Mouse (Mus musculus) layer of hippocampus, postnatal 14 days (tissue): ENCODE data around the gene Proser2. TPM values are rescaled to one million over a fixed set of nuclear protein-coding genes. Genes with fewer than 3 reads are reported as not detected.

Source experiments
- DNase-seq, 2 experiments: peaks; one replicate each; pipeline ENCODE4 v3.0.0; 2021 to 2022; ENCODE audit warnings: low spot score in 2 of 2, mixed read lengths in 1 of 2
- long read RNA-seq, 2 experiments: library from polyadenylated mRNA; stranded (forward); transcript quantifications; one replicate each; pipeline ENCODE4 v2.0.0; 2021
- total RNA-seq, 2 experiments: library from RNA; stranded (reverse); gene quantifications; 2 replicates each; pipeline ENCODE4 v1.2.3; 2021

The Proser2 gene
- 1 to 10 TPM; 3.8 TPM for total RNA-seq
- long read RNA-seq, experiment 1, full-length matches to known transcripts, result 6 of 7 reads
- long read RNA-seq, experiment 1, partial matches to known transcripts, result 1 of 7 reads
- long read RNA-seq, experiment 1, other reads (novel, unspliced or antisense), result 0 of 7 reads
- long read RNA-seq, experiment 2, full-length matches to known transcripts, result 4 of 6 reads
- long read RNA-seq, experiment 2, partial matches to known transcripts, result 2 of 6 reads
- long read RNA-seq, experiment 2, other reads (novel, unspliced or antisense), result 0 of 6 reads

DNA sequence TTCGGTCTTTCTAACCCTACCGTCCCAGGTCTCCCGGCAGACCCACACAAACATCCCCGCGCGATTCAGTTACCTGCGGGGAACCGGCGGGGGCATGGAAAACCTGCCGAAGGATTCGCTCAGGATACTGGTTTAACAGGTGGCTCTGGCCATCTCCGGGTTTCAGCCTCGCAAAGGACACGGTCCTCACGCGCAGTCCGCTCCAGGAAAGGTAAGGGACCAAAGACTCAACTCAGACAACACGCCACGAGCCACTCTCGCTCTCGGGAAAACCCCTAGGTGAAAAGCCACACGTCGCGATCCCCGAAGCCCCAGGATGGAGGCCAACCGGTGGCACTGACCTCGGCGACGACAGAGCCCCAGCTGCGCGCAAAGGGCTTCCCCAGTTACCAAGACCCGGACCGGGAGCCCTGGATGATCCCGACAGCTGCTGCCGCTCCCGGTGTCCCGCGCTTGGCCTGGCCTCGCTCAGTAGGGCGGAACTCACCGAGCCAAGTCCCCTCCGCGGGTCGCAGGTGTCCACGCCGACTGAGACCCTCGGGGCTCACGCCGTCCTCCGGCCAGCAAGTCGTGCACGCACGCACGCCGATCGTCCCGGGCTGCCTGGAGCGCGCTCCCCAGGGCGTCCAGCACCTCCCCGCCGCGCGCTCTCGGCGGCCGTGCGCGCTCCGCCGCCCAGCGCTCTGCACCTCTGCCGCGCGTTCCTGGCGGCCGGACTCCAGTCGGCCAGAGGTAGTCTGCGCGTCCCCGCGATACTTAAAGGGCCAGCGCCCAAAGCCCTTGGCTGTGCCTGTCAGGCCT, at the start of gene Proser2:
Proser2 (minus strand) TSS at position 657 of the 801 bp plus-strand sequence.
- peak; percentile 24 to 50 for DNase-seq

DNA sequence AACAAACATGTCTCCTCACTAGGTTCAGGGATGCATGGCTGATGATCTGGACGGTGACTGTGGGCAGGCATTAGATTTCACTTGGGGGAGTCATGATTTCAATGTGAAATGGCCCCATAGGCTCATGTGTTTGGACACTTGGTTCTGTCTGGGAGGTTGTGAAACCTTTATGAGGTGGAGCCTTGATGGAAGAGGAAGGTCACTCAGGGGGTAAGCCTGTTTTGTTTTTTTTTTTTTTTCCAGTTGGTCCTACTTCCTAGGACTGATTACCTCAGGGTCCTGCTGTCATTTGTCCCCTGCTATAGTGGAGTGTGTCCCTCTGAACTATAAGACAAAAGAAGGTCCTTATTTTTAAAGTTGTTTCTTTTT, 49.7 kb upstream of the Proser2 start:
- no peak for DNase-seq

DNA sequence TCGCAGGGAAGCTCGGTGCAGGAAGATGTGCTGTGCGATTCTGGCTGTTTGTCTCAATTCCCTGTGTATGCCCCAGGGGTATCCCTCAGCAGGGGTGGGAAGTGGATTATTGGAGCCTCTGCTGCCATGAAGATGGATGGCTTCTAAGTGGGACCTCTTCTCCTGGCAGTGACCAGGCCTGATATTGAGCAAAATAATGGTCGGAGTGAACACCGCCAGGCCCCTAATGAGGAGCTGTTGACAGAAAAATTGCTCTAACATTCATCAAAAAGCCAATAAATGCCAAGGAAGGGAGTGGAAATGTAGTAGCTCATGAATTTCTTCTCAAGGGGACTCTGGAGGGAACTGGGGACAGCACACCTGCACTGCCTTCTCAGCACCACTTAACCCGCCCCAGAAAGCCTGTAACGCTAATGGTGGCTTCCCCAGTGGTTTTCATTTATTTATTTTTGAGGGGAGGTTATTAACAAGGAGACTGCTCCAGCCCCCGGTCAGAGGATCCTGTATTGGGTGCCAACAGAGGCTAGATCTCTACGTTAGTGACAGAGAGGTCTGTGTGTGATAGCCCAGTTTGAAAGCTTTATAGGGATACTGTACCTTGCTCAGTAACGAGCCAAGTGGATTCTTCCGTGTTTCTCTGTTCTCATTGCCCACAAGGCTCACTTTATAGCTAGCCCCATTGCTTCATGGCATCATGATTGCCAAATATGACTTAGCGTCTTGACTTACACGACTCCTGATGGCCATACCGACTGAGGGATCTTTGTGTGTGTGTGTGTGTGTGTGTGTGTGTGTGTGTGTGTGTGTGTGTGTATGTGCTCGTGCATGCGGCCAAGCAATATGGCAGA, 49.1 kb upstream of the Proser2 start:
- no peak for DNase-seq

DNA sequence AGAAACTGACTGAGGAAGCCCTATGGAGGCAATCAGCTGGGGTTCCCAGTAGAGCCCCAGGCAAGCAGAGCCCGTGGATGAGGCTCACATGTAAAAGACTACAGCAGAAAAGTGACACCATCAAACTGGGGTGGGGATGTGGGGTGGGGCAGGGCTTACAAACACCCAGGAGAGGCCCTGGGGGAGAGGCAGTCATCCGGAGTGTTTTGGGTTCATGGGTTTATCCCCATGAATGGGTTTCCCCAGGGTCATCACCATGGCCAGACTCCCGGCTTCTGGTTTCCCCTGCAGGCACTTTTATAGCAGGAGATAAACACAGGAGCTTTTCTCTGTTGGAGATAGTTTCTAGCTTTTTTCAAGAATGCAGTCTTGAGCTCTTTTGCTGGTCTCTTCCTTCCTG, 43.0 kb upstream of the Proser2 start:
- DNase-seq, result no peak

DNA sequence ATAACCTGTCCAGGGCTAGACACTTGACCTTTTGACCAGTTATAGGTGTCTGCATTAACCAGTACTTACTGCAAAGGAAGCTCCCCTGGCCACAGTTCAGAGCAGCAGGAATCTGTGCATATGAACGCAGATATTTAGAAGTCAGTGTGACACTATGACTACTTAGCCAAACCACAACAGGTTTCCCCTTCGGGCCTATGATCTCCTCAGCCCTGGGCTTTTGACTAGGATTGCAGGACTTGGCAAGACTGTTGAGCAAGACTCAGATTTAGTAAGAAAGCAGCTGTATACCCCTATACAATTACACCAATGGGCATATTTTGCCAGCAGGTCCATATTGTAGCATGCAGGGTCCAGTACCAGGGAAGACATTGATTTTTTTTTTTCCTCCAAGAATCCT, 38.5 kb upstream of the Proser2 start:
- DNase-seq, result no peak

DNA sequence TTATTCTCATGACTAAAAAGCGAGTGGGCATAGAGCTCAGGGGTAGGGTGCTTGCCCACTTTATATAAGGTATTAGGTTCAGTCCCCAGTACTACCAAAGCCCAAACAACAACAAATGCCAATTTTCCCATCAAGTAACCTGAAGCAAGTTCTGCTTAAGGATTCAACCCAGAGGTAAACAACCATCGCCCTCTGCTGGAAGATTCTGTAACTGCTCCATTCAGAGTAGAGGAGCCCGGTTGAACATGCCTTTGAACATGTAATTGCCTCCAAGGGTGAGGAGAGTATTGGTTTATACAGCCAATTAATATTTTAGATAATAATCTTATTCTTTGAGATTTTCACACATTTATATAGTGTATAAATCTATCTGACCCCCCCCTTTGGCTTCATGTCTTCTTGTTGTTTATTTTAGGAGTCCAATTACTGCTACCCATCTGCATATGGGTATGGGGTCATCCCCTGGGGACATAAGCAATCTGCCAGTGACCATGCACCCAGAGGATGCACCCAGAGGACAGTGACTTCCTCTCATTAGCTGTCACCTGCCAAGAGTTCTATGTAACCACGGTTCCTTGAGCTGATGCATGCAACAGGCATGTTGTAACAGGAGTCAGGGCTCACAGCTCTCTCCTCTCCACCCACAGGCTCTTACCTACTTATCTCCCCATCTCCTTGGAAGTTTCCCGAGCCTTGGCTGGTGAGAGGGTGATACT, 38.0 kb upstream of the Proser2 start:
- DNase-seq, result peak; percentile 74 to 87

DNA sequence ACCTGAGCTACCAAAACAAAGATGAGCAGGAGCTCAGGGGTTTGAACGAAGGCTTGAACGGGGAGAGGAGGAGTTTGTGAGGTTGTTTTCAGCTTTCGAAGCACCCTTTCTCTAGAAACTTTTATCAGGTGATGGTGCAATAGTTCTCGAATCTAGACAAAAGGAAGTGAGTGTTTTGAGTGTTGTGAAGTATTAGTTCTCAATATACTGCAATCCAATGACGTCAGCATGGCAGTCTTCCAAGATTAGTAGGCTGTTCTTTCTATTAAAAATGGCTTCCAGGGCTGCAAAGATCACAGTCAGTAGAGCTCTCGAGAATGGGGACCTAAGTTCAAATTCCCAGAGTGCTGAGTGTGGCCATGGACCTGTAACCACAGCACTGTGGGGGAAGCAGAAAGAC, 35.8 kb upstream of the Proser2 start:
- no peak for DNase-seq

DNA sequence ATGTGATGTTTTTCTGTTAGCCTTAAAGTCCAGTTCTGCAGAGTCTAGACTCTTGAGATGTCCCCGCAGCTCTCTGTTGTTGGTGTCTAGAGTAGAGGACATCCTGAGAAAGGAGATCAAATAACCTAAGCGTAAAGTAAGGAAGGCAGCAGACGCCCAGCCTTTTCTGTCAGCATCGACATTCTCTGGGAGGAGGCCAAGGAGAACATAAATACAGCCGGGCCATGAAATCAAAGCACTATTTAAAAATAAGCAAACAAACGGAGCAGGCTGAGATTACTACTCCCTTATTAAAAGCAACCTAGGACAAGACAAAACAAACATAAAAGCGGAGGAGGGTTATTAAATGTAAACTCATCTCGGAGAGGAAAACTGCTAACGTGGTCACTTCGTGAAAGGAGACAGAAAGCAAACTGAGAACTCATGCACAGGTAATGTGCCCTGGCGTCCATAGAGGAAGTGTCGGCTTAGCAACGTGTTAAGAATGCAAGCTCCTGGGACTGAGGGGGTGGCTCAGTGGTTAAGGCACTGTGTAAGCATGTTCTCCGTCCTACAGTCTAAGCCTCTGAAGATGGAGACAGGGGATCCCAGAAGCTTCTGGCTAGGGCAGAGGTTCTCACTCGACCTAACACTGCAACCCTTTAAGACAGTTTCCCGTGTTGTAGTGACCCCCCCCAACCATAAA, 34.7 kb upstream of the Proser2 start:
- DNase-seq, result no peak

DNA sequence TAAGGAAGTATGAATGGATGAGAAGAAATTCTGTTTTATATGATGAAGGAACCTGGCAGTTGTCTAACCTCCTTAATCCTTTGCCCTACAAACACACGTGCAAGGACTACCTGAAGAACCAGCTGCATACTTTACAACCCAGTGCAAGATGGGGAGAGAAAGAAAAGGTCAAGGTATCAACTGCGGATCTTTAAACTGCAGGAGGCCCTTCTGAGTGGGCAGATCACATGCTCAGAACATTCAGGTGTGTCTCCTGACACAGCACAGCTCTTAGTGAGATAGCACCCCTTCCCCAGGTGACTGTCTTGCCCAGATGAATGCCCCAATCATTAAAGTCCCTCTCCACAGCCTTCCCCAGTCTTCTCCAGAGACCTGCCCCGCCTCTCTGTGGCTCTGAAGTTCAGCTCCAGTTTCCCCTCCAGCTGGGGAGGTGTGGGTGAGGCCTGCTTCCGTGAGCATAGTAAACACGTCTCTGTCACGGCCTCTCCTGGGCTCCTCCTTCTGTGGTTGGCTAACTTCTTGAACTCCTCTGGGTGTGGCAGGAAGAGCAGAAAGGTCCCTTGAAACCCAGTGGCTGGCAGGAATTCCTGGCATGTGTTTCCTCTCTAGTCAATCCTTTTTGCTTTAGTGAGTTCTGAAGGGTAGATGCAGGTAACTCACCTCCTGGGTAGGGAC, 32.5 kb upstream of the Proser2 start:
- DNase-seq, result no peak

DNA sequence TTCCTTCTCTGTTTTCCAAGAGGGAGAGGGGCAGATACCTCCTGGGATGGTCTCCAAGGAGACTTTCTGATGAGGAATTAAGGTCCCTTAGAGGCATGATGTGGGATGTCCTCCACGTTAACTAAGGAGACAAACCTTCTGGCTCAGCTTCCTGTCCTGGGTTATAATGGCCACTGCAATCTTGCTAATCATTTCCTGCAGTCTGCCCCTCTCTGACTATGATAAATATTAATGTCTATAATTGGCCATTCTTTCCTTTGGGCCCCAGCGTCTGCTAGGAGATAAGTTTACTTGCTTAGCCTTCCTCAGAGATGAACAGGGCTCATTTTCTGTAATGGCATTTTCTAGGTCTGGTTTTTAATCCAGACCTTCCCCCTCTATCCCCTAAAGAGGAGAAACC, 29.7 kb upstream of the Proser2 start:
- no peak for DNase-seq

DNA sequence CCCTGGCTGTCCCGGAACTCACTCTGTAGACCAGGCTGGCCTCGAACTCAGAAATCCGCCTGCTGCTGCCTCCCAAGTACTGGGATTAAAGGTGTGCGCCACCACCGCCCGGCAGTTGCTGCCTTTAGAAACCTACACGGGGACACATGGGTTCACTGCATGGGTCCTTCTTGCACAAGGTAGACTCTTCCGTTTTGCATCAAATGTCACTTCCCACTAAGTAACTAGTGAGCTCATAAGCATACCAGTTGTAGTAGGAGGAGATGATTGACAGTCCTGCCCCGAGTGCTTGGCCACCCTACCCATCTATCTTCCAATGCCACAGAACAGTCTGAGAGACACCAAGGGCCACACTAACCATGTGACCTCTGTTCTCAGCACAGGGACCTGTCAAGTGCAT, 29.2 kb upstream of the Proser2 start:
- no peak for DNase-seq

DNA sequence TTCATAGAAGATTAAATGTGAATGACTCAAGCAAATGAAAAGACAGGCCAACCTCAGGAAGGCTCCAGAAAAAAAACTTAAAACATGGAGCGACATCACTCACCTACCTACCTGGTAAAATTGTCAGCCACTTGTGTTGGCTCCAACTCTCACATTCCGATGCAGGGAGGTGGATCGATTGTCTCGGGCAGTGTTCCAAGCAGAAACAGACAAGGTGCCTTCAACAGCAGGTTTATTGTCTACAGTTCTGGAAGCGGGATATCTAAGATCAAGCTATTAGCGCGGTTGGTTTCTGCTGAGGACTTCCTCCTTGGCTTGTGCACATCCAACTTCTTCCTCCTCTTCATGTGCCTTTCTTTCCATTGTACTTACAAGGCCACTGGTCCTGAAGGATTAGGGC, 27.6 kb upstream of the Proser2 start:
- DNase-seq, result no peak

DNA sequence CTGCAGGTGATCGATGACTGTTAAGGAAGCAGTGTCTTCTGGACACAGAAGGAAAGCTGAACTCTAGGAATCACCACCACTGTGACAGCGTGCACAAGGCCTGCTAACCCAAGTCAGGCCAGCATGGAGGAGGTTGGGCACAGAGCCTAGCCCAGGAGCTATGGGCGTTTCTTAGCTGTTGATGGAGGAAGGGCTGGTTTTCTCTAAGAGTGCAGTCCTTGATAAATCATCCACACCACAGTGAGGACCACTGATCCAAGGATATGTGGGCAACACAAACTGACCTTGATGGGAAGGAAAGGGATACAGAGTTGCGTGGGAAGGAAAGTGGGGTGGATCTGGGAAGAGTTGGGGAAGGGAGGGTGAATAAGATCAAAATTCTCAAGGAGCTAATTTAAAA, 27.2 kb upstream of the Proser2 start:
- DNase-seq, result no peak

DNA sequence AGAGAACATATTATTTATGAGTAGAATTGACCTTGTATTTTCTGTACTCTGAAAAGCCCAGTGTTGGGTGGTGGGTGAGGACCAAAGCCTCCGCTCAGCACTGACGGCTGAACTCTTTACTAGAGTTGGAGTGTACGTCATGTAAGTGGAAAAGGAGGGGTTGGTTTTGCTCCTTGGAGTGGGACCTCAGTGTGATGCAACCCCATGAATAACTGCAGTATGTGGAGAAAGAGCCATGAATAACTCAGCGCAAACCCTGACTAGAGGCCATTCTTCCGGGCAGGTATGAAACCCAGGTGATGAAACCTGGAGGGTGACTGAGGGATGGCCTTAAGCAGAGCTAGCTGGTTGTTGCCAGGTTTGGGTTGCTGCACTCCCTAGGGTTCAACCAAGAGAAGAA, 19.8 kb upstream of the Proser2 start:
- no peak for DNase-seq

DNA sequence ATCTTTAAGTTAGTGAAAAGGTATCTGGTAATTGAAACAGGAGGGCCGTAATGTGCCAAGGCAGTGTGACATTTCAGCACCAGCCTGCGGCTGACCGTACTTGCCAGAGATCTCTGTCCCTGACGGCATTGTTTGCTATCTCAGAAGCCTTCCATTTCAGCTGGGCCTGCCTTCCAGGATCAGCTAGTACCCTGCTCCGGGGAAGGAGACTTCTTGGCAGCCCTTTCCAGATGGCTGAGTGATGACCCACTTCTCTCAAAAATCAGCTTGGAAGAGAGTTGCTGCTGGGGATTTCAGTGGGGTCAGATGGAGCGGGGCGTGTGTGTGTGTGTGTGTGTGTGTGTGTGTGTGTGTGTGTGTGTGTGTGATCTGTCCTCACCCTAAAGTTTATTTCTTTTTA, 16.9 kb upstream of the Proser2 start:
- DNase-seq, result no peak

DNA sequence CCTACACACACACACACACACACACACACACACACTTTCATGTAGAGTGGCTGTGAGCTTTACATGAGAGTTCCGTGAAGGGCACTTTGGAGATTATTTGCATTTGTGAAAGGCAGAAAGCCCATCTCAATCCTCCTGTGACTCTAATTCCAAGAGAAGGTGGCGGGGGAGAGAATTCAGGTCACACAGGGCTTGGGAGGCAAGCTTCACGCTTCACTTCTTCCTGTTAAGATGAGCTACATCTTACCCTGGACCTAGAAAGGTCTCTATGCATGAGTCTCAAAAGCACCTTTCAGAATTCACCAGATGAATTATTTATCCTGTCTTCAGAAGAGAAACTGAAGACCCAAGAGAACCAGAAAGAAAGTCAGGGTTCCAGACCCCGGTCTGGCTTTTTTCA, 16.2 kb upstream of the Proser2 start:
- DNase-seq, result no peak

DNA sequence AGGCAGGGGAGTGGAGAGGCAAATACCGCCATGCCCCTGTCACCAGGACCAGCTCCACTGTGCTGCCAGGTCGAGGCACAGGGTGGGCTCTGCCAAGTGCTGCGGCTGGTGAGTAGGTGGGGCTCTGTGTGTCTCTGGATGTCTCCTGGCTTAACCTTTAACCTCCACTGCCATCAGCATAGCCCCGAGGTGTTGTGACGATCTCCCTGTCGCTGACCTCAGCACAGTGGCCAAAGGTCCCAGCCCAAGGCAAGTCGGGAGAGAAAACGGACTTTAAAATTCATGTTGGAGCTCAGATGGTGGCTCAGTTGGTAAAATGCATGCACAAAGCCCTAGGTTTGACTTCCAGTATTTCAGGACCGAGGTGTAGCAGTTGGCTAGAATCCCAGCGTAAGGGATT, 15.6 kb upstream of the Proser2 start:
- no peak for DNase-seq

DNA sequence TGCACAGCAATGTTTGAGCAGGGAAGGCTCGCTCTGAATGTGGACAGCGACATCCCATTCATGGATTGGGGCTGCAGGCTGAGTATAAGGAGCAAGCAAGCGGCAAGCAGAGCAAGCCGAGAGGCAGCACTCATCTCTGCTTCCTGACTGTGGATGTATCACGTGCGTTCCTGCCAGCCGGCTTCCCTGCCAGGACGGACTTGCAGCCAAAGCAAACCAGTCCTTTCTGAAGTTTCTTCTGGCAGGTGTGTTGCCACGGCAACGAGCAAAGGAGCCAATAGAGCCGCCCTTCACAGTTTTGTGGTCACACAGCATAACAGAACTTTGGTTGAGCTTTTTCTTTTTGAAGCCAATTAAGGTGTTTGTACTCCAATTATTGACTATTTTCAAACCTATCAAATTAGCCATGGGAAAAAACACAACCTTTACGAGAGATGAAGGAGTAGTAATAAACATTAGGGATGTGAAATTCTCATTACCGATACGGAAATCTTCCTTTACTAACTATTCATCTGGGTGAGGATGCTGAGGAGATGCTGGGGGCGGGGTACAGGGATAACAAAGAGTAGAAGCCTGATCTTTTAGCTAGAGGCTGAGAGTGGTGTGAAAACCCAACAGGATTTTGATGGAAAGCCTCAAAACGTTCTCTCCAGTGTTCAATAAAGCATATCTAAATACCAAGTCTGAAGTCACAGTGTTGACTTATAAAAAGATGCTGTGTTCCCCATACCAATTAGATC, 13.1 kb upstream of the Proser2 start:
- no peak for DNase-seq

DNA sequence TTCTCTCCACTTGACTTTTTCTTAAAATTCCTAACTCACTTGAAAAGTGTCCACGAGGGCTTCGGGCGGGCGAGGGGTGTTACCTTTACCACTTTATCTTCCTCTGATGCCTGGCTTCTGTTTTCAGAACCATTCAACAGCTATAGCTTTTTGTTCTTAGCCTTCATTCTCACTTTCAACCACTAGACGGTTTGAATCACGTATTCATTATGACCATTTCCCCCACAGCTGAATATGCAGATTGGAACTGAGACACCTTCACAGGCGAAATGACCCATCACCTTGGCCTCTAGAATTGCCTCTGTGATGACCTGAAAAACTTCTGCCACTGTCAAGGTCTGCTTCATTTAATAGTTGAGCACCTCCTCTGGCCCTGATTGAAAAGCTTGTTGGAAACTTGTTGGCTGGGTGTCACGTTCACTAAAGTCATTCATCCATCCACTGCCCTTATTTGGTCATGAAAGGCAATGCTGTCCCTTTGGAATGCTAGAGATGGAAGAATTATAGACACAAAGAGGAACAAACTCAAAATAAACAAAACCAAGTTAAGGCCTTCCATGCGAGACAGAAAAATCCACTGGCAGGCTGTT, 10.7 kb upstream of the Proser2 start:
- DNase-seq, result no peak
